Mouse (Mus musculus): ENCODE results near the gene Zbtb12.
"Not testable (repeated sequence)": the region's sequence is repeated elsewhere in the genome, so short reads cannot be mapped to it uniquely, and the experiment has no call there.

Gene Zbtb12

DNA sequence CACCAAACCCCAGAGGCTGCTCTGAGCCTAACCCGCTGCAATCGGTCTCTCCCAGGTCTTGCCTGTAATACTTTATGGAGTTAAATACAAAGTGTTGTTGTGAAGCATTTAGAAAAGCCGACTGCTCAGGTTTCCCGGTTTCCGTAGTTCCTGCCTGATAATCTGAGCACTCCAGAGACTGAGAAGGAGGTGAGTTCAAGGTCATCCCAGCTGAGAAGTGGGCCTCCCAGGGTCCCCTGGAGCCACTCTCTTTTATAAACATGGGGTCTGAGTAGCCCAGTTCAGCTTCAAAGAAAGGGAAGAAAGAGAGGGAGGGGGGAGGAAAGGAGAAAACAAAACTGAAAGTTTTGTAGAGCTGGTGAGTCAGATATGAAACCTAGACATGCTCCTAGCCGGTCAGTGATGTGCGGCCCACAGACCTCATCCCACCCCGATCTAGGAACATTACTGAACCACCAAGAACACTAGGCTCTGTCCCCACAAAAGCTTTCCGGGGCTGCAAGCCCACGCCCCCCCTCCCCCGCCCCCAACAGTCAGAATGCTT, at the start of gene Zbtb12:
Gene Zbtb12 (plus strand): TSS at position 148 of the 544 bp plus-strand sequence.
- DNase-seq: no peak

DNA sequence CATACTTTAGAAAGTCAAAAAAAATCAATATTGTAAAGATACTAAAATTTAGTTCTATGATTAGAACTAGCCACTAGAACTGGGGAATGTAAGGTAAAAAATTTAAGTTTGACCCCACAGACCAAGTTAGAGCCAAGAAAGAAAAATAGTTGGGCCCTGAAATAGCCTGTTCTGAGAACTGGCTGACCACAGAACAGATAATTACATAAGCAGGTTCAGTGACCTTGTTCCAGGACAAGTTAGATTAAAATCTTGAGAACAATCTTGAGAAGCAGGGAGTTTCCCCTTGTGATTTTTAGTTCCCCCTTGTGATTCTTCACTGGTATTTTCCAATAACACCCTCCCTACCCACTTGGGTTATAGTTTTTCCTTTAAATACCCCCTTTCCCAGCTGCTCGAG, 48.5 kb upstream of the Zbtb12 start:
- DNase-seq: not testable (repeated sequence)

DNA sequence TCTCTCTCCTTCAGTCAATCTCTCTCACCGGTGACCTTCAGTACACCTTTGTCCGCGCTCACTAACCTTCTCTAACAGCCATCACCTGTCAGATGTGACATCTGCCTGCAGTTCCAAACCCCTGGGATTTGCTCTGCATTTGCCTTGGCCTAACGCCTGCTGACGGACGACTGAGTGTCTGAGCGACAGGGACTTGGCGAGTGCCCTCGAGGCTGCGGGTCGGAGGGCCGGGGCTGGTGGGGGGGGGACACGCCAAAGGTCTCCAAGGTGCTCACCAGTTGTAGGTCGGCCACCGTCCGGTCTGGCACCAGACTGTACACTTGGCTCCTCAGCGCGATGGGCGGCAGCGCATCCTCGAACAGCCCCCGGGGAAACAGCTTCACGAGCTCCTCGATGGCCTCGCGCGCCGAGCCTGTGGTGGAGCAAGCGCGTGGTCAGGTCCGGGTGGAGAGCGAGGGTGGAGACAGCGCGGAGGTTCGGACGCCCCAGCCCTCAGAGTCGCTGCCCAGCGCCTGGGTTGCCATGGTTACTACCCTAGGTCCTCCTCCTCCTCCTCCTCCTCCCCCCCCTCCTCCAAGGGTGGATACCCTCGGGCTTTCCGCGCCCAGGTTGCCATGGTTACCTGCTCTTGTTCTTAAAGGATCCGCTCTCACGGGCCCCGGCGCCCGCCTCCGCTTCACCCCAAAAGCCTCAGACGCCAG, 43.0 kb upstream of the Zbtb12 start:
- DNase-seq: no peak

DNA sequence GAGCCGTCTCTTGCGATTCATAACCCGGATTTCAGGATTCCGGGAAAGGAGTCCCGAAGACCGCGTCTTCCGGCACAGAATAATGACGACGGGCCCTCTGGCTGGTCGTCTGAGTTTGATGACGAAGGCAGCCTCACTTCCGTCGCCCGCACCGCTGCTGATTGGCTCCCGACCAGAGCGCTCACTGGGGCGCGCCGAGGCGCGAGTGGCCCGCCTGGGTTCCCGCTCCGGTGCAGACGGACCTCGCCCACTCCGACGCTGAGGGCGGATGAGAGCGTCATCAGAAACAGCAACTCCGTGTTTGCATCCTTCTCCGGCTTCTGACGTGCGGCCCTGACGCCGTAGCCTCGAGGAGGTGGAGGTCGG, 42.4 kb upstream of the Zbtb12 start, which contains the start of the genes Stk19 and Dxo:
Gene Stk19 (minus strand): TSS at position 90 of the 366 bp plus-strand sequence.
Gene Dxo (plus strand): TSS at position 164 of the 366 bp plus-strand sequence.
- DNase-seq: peak; percentile 98

DNA sequence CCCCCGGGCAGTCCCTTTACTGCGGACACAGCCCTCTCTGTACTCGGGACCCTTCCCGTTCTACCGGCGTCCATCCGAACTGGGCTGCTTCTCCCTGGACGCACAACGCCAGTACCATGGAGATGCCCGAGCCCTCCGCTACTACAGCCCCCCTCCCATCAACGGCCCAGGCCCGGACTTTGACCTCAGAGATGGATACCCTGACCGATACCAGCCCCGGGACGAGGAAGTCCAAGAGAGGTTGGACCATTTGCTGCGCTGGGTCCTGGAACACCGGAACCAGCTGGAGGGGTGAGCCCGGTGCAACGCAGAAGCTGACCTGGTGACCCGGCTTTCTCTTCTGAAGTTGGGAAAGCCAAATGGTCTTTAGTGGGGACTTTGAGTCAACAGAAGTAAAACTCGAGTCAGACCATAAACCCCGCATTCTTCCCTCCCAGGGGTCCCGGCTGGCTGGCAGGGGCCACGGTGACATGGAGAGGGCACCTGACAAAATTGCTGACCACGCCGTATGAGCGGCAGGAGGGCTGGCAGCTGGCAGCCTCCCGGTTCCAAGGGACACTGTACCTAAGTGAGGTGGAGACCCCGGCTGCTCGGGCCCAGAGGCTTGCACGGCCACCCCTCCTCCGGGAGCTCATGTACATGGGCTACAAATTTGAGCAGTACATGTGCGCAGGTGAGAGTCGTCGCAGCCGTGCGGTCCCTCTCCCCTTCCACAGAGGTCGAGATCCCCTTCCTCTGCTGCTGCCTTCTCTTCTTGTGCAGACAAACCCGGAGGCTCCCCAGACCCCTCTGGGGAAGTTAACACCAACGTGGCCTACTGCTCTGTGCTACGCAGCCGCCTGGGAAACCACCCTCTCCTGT, 41.6 kb upstream of the Zbtb12 start:
- peak in 1 of 2 experiments; percentile 39 for DNase-seq

DNA sequence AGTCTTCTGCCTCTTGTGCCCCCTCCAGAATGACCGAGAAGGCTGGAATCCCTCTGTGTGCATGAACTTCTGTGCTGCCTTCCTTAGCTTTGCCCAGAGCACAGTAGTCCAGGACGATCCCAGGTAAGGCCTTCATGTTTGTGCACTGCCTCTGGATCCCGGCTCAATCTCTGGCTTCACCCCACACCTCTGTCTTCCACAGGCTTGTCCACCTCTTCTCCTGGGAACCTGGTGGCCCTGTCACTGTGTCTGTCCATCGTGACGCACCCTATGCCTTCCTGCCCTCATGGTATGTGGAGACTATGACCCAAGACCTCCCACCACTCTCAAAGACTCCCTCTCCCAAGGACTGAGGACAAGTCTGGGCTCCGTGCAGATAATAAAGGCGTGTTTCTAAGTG, 40.5 kb upstream of the Zbtb12 start:
- no peak for DNase-seq

DNA sequence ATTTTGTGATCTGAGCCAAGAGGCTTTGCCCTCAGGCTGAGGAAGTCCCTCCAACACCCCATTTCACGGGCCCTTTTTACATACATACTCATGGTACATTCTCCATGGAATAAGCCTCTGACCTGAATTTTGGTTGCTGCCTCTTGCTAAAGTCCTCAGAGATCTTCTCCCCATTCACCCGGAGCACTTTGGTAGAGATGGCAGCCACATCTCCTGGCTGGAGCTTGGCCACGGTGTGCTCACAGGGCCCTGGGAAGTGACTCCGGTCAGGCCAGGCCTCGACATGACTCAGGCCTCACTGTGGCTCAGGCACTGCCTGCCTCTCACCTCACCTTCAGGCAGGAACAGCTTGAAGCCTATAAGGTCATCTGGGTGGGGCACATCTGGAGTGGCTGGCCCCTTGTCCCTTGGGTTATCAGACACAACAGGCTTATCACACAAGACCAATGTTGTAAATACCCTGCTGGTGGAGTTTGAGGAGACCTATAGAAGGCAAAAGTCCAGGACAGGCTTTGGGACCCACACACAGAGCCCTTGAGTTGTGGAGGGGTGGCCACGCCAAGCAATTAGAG, 38.5 kb upstream of the Zbtb12 start:
- DNase-seq: no peak

DNA sequence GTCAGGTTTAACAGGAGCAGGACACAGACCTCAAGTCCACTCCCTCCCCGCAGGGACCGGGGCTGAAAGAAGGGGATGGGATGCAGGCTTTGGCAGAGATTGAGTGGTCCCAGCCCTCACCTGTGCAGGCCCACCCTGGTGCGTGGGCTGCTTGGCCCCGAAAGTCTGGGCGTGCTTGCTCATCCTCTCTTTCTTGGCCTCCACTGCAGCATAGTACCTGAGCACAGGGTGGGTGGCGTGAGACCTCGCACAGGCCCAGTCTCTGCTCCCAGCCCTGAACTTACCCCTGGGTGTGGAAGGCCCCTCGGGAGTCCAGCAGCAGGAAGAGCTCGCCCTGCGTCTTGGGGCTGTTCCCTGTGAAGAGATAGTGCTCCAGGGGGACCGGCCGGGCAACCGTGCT, 34.4 kb upstream of the Zbtb12 start:
- DNase-seq: no peak

DNA sequence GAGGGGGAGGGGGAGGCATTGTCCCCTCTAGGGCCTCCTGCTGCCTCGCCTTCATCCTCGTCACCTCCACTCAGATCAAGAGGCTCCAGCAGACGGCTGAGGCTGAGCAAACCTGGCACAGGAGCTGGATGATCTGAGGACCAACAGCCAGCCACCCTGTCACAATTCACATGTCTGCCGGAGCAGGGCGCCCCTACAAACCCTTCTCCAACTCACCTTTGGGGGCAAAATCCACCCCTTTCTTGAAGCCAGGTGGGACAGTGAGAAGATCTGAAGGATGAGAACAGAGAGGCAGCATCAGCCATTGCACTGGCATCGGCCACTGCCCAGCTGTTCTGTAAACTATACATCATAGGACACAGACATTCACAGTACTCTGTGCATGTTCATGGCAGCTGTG, 32.1 kb upstream of the Zbtb12 start:
- DNase-seq: peak in 1 of 2 experiments; percentile 2

DNA sequence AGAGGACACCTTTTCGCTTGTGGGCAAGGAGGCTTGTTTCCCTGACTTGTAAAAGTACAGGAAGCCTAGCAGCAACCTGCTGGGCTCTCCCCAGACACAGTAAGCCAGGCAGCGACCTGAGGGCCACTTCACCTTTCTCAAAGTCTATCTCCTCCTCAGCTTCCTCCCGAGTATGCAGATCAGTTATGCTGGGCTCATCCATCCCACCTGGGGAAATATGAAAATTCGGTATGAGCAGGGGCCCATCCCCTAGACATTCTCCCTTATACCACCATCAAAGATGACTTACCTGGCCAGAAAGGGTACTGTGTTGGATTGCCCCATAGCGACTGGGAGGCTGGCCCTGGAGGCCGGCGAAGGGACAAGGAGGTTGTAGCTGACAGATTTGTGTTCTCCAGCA, 31.7 kb upstream of the Zbtb12 start:
- DNase-seq: peak in 1 of 2 experiments; percentile 2

DNA sequence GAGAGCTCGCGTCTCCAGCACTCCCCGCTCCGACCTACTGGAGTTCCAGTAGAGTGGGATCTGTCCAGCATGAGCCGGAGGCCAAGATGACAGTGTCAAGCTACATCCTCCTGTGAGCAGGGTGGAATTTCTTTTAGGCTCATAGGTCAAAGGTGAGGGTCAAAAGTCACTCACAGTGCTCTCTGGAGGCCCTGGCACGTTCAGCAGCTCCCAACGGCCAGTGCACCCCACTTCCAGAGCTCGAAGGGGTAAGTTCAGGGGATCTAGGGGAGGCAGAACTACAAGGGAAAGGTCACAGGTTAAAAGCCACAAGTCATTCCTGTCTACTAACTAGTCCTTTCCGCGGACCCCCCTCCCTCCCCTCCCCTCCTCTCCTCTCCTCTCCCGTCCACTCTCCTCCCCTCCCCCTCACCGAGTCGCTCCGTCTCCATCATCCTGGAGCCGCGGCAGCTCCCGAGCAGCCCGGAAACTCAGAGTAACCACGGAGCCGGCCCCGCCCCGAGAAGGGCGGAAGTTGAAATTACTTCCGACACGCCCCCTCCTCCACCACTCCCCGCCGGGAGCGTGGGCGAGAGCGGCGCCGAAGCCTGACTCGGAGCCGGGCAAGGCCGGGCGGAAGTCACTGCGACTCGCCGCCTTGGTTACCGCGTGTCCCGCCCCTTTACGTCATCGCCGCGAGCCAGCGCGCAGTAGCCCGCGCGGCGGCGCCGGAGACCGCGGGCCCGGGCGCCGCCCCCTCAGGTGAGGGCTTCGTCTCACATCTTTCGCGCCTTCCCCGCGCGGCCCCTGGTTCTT, 29.4 kb upstream of the Zbtb12 start, which contains the start of the genes Skiv2l and Nelfe:
Gene Skiv2l (minus strand): TSS at position 489 of the 795 bp plus-strand sequence.
Gene Nelfe (plus strand): TSS at position 670 of the 795 bp plus-strand sequence.
- peak; percentile 98 to 99 for DNase-seq

DNA sequence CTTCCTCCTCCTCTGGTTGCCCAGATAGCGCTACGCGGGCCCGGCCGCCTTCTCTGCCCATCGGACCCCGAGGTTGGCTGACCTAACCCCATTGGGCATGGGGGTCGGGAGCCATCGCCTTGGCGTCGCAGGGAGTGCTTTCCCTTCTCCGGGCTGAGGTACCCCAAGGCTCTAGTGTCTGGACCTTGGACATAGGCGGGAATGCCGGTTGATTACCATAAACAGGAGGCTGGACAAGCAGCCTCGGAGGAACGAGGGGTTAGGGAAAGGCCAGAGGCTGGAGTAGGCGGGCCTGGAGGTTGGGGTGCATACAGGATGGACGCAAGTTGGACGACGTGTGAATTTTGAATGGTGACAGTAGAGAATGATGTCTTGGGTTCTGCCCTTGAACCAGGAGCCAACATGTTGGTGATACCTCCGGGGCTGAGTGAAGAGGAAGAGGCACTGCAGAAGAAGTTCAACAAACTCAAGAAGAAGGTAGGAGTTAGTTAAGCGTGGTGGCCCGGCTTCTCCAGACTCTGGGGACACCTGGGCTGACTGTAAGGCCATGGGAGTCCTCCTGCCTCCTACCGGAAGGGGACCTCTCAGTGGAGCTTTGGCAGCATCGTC, 28.7 kb upstream of the Zbtb12 start:
- DNase-seq: no peak

DNA sequence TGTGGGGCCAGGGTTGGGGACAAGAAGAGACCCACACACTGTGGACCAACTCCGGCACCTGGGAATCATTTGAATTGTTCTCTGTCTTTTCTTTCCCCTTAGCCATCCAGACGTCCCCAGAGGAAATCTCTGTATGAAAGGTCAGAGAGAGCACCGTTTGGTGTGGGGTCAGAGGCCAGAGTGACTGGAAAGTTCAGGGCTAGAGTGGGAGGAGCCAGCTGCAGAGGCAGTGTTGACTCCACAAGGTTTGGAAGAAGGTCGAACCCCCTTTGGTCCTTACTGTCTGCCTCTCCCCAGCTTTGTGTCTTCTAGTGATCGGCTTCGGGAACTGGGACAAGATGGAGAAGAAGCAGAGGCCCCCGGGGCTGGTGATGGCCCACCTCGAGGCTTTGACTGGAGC, 25.8 kb upstream of the Zbtb12 start:
- no peak for DNase-seq

DNA sequence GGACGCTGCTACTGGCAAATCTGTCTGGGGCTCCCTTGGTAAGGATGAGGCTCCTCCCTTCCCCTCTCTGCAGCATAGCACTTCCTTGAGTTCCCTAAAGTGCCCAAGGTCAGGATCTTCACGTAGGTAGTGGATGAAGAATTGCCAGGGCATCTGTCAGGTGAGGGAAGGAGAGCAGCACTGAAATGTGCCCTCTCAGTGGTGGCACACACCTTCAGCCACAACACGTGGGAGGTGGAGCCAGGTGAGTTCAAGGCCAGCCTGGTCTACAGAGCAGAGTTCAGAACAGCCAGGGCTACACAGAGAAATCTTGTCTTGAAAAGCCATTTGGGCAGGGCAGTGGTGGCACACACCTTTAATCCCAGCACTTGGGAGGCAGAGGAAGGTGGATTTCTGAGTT, 24.5 kb upstream of the Zbtb12 start:
- no peak for DNase-seq

DNA sequence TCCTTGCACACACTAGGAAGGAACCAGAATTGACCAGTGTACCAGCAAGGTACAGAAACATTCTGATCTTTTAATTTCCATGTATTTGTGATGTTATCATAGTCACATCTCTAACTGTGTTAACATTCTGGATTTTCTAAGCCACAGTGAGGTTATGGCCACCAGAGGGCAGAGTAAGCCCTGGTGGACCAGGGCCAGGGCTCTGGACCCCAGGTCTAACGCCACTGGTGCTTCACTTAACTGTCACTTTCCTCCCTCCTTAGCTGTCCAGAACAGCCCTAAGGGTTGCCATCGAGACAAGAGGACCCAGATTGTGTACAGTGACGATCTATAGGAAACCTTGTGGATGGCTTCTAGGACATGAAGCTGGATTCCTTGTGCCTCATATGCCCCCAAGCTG, 23.5 kb upstream of the Zbtb12 start:
- peak; percentile 38 to 66 for DNase-seq

DNA sequence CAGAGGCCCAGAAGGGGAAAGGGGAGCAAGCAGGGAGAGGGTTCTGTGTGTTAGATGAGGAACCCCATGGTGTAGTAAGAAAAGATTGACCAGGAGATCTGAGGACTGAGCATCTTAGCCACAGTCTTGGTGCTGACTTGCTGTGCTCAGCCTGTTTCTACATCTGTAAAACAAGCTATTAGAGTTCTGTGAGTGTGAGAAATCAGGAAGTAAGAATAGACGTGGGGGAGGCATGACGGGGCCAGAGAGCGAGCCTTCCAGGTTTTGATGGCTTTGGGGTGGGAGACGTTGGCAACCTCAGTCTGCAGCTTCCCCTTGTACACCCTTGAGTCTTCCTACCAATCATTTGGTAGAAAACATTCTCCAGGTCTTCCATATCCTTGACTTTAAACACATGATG, 20.6 kb upstream of the Zbtb12 start:
- no peak for DNase-seq

DNA sequence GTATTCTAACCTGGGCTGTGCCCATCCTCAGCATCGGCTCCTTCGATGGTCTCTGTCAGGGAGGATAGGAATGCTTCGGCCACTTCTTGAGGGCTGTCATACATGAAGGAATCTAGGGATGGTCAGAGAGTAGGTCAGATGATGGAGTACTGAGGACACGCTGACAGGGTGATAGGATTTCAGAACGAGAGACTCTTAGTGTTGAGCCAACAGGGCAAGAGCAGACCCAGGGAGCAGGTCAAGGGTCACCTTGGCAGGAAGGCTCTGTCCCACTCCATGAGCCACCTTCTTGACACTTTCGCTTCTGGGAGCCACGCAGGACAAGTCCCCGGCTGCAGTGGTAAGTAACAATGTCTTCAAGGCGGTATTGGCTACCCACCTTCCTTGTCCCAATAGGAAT, 18.8 kb upstream of the Zbtb12 start:
- DNase-seq: no peak

DNA sequence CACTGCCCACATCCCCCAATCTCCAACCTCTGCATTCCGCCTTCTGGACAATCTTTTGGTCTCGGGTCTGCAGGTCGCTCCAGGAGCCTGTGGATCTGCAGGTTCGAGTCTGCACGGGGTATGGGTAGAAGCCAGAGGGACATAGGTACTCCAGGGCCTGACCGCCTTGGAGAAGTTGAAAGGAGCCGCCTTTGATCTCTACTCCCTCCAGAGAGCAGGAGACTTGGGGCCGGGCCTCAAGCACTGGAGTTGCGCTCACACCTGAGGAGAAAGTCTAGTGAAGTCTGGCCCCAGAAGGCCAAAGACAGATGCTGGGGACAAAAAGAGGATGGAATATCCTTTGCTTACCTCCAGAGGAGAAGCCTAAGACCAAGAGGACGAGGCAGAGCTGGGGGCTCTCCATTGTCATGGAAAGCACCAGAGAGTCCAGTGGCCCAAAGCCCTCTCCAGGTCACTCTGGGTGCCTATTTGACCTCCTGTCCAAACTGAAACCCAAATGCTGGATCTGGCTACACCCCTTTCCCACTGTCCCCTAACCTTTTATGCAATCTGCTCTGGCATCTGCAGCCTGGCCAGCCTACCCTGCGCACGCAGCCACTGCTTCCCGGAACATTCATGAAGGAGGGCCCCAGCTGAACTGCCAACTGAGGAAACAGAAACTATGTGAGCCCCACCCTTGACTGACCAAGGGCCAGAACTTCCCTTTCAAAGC, 17.4 kb upstream of the Zbtb12 start:
- DNase-seq: no peak

DNA sequence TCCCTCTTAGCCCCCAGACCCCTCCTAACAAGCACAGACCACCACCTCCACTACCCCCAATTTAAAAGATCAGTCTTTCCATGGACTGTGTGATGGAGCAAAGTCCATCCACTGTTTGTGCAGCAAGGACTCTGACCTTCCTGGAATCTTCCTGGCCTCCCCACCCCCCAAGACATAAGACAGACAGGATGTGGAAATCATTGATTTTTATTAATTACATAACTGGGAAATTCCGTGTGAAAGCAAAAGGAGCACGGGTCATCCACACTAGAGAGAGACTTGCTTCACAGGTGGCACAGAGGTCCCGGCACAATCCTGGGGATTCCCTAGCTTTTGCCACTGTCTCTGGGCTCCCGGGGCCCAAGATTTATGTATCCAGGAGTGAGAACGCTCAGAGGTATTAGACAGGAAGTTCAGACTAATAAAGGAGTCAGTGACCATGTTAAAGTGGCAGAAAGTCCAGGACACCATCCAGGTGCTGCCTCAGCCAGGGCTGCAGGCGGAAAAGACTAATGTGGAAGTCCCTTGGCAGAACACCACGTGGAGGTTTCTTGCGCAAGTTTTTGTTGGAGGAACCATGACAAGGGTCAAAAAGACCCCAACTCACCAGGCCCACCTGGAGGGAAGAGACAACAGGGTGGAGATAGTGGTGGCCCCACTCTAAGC, 16.7 kb upstream of the Zbtb12 start, which contains the start of gene Cfb:
Gene Cfb (minus strand): TSS at position 103 of the 666 bp plus-strand sequence.
- no peak for DNase-seq

DNA sequence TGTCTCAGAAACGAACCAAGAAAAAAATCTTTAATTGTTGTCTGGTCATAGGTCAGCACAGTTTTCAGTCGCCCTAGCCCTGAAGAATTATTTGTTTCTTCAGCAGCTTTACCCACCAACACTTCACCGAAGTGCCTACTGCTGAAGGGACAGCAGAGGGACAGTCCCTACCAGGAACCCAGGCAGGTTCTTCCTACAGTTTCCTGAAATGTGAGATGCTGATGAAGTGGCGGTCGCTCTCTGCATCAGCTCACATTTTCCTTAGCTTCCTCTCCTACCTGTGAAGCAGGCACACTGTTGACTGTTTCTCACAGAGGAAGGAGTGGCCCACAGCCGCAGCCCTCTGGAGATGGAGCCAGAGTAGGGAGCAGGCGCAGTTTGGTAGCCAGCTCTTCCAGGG, 13.3 kb upstream of the Zbtb12 start:
- DNase-seq: no peak

DNA sequence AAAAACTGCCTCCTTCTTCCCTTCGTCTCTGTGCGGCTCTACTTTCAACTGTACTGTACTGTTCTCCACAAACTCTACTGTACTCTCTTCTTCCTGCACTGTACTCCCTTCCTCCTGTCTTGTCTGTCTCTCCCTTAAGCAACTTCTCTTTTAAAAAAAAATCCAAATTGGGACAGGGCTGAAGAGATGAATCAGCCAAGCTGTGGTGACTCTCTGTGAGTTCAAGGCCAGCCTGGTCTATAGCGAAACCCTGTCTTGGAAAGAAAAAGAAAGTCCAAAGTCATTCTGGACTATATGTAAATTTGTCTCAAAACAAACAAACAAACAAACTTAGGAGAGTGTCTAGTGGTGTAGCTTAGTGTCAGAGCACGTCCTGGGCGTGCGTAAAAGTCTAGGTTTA, 5.0 kb upstream of the Zbtb12 start:
- DNase-seq: no peak

Measured in cerebellum, postnatal 25 days (tissue).